Mouse (Mus musculus): ENCODE data around the gene Gm11037. TPM values are rescaled to one million over a fixed set of nuclear protein-coding genes. Genes with fewer than 3 reads are reported as not detected.
A peak's percentile ranks its signal among the peaks of the same experiment; 100 is the strongest.

Gene Gm11037
- polyA plus RNA-seq, 1 experiment: not detected

DNA sequence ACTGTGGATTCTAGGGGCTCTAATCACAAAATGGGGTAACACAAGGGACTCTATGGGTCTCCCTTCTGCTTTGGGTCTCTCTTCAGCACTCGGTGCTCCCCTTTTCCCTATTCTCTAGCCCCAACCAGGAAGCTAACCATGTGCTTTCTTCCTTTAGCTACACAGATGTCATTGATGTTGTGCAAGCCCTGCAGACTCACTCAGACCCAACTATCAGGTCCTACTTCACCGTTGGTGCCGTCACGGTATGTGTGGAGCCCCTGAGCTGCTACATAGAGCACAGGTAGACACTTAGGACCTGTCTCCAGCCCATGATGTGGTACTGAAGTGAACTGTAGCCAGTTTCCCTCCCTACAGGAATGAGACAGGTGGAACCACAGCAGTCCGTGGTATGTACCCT lies 27.3 kb upstream of the Gm11037 start:
- no peak for TF ChIP-seq CTCF (IDR thresholded peaks at IDR 0.05; ENCODE audit: borderline replicate concordance, control insufficient read depth, extremely low read depth, insufficient read depth, low read length, poor library complexity)
- no peak overlapping the region for H3K4me3 ChIP-seq (ENCODE audit: control insufficient read depth, insufficient read depth, low read length)
- no peaks in the 10 kb centered on the region for H3K36me3 ChIP-seq (ENCODE audit: control insufficient read depth, insufficient read depth, low read length)
- no peak for DNase-seq
- no peaks in the 10 kb centered on the region for H3K4me1 ChIP-seq (replicated peaks; ENCODE audit: control insufficient read depth, insufficient read depth, low read length)
- no peak overlapping the region for H3K27ac ChIP-seq (ENCODE audit: control insufficient read depth, insufficient read depth, low read length)
- H3K27me3 ChIP-seq (ENCODE audit: control insufficient read depth, insufficient read depth, low read length): no peaks in the 10 kb centered on the region
- 94% methylated on average over 5 of the region's 5 CpGs for WGBS

DNA sequence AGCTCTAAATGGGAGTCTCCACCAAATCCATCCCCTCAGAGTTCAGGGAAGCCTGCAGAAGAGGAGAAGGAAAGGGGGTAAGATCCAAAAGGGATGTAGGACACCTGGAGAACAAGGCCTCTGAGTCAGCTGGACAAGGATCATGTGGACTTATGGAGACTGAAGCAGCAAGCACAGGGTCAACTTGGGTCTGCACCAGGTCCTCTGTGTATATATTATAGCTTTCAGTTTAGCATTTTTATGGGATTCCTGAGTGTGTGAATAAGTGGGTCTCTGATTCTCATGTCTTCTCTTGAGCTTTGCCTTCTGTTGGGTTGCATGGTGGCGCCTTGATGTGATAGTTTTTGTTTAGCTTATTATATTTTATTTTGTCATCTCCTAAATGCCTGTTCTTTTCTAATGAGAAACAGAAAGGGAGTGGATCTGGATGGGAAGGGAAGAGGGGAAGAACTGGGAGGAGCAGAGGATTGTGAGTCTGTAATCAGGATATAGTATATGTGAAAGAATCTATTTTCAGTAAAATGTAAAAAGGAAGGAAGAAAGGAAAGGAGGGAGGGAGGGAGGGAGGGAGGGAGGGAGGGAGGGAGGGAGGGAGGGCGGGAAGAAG lies 14.2 kb upstream of the Gm11037 start:
- Histone ChIP-seq H3K27ac (ENCODE audit: control insufficient read depth, insufficient read depth, low read length) (no peak overlapping the region), H3K36me3 (ENCODE audit: control insufficient read depth, insufficient read depth, low read length) (no peaks in the 10 kb centered on the region), H3K4me3 (ENCODE audit: control insufficient read depth, insufficient read depth, low read length) (no peak overlapping the region), H3K27me3 (ENCODE audit: control insufficient read depth, insufficient read depth, low read length) (no peaks in the 10 kb centered on the region), H3K4me1 (replicated peaks; ENCODE audit: control insufficient read depth, insufficient read depth, low read length) (no peaks in the 10 kb centered on the region)
- WGBS: 99% methylated on average over 2 of the region's 2 CpGs
- no peak for TF ChIP-seq POLR2A (IDR thresholded peaks at IDR 0.05; ENCODE audit: control insufficient read depth, extremely low read depth, insufficient read depth, low read length, poor library complexity)
- no peak for TF ChIP-seq CTCF (IDR thresholded peaks at IDR 0.05; ENCODE audit: borderline replicate concordance, control insufficient read depth, extremely low read depth, insufficient read depth, low read length, poor library complexity)
- DNase-seq: no peak

DNA sequence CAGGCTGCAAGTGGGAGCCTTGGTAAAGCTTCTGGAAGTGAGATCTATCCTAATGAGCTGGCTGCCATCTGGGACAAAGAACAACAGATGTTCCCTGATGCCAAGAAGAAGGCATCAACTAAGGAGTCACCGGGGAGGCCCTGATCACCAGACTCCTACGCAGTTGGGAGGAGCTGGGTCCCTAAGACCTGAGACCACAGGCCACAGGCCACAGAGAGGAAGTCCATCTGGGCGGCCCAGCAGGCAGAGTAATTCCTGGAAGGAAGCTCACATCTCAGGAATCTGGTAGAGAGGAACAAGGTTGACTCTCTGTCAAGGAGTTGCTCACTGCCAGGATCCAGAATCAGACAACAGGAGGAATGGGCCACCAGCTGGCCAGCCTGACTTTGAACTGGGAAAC lies 9.1 kb upstream of the Gm11037 start:
- WGBS: 29% methylated on average over 3 of the region's 3 CpGs
- Histone ChIP-seq H3K4me3 (ENCODE audit: control insufficient read depth, insufficient read depth, low read length) (no peak overlapping the region), H3K27ac (ENCODE audit: control insufficient read depth, insufficient read depth, low read length) (no peak overlapping the region), H3K27me3 (ENCODE audit: control insufficient read depth, insufficient read depth, low read length) (no peaks in the 10 kb centered on the region), H3K36me3 (ENCODE audit: control insufficient read depth, insufficient read depth, low read length) (no peaks in the 10 kb centered on the region), H3K4me1 (replicated peaks; ENCODE audit: control insufficient read depth, insufficient read depth, low read length) (peaks cover 16% of the 10 kb centered on the region)
- no peak for TF ChIP-seq CTCF (IDR thresholded peaks at IDR 0.05; ENCODE audit: borderline replicate concordance, control insufficient read depth, extremely low read depth, insufficient read depth, low read length, poor library complexity)
- TF ChIP-seq POLR2A (IDR thresholded peaks at IDR 0.05; ENCODE audit: control insufficient read depth, extremely low read depth, insufficient read depth, low read length, poor library complexity): no peak
- DNase-seq: no peak

DNA sequence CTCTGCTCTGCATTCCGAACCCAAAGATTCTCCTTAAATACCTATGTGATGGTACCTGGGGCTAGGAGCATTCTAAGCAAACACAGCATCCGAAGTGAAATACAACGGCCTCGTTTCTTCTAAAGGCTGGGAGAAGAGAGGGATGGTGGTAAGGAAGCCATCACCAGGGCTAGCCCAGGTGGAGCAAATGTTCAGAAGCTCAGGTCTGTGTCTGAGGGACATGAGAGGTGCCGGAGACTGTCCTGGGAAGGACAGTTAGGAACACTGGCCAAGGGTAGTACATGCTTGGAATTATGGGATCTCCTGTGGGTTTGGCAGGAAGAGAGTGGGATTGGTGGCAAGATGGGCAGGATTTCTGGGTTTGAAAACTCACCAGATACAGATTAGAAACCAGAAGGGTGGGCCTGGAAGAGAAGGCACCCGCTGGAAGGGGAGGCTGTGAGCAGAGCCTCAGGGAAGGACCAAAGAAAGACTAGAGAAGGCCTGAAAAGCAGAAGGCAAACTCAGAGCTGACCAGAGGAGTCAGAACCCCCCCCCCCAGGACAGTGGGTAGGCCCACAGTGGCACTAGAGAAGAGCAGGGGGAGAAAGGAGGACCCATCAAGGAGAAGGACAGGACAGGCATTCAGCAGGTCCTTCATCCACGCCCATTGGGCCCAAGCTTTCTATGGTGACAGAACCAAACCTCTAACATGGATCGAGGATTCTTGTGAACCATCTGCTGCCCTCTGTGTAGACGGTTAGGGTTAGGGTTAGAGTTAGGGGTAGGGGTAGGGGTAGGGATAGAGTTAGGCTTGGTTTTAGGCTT lies 7.9 kb upstream of the Gm11037 start:
- no peak overlapping the region for H3K4me3 ChIP-seq (ENCODE audit: control insufficient read depth, insufficient read depth, low read length)
- no peak for DNase-seq
- H3K27me3 ChIP-seq (ENCODE audit: control insufficient read depth, insufficient read depth, low read length): no peaks in the 10 kb centered on the region
- no peaks in the 10 kb centered on the region for H3K36me3 ChIP-seq (ENCODE audit: control insufficient read depth, insufficient read depth, low read length)
- no peak for TF ChIP-seq POLR2A (IDR thresholded peaks at IDR 0.05; ENCODE audit: control insufficient read depth, extremely low read depth, insufficient read depth, low read length, poor library complexity)
- 98% methylated on average over 9 of the region's 9 CpGs for WGBS
- peaks cover 16% of the 10 kb centered on the region for H3K4me1 ChIP-seq (replicated peaks; ENCODE audit: control insufficient read depth, insufficient read depth, low read length)
- no peak overlapping the region for H3K27ac ChIP-seq (ENCODE audit: control insufficient read depth, insufficient read depth, low read length)

DNA sequence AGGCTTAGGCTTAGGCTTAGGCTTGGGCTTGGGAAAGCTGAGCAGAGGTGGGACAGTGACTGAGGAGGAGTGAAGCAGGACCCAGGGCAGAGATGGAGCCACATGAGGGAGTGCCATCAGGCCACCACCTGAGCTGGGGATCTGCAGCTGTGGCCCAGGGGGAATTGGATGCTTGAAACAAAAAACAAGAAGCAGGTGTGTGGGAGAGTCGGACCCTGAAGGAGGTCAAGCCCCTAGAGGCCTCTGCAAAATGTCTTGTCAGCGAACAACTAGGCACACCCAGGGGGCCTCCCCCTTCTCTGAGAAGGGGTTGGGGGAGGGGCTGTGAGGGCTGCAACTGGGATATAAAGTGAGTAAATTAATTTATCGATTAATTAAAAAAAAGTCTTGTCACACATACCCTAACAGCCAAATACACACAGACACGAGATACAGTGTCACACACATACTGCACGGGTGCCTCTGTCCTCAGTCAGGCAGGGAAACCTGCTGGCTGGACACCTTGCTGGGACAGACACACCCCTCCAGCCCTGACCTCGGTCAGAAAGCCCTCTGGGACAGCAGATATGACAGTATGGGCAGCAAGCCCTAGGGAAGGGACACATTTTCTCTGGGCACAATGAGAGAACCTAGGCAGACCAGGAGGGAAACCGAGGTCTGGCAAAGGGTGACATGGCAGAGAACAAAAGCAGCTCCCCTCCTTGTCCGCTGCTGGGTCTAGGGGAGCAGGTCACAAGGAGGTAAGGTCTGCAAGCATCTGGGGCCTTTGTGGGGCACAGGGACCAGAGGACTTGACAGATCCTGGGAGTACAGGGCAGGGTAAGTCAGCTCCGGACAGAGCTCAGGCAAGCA lies 7.1 kb upstream of the Gm11037 start:
- Histone ChIP-seq H3K27me3 (ENCODE audit: control insufficient read depth, insufficient read depth, low read length) (no peaks in the 10 kb centered on the region), H3K27ac (ENCODE audit: control insufficient read depth, insufficient read depth, low read length) (no peak overlapping the region), H3K36me3 (ENCODE audit: control insufficient read depth, insufficient read depth, low read length) (no peaks in the 10 kb centered on the region), H3K4me1 (replicated peaks; ENCODE audit: control insufficient read depth, insufficient read depth, low read length) (peaks cover 16% of the 10 kb centered on the region), H3K4me3 (ENCODE audit: control insufficient read depth, insufficient read depth, low read length) (no peak overlapping the region)
- WGBS: 92% methylated on average over 9 of the region's 9 CpGs
- TF ChIP-seq POLR2A (IDR thresholded peaks at IDR 0.05; ENCODE audit: control insufficient read depth, extremely low read depth, insufficient read depth, low read length, poor library complexity) (no peak), CTCF (IDR thresholded peaks at IDR 0.05; ENCODE audit: borderline replicate concordance, control insufficient read depth, extremely low read depth, insufficient read depth, low read length, poor library complexity) (no peak)
- DNase-seq: no peak

DNA sequence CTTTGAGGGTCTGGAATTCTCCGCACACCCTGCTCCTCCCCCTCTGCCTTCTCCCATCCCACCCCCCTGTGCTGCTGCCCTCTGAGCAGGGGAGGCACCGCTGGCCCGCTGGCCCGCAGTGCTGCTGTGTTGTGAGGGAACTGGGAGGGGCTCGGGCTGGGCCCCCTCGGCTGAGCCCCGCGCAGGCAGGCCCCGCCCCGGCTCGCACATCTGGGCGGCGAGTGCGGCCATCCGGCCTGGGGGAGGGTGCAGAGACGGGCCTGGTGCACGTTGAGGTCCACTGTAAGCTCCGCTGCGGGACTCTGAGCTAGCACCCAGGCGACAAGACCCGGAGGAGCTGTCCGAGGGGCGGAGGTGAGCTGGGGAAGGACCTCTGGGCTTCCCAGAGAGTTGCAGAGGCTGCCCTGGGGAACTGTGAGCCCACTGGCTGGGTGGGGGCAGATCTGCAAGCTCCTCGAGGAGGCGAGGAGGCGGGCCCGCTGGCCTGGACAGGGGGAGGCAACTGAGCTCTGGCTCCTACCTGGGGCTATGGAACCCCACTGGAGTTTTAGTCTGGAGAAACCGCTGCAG lies 6.1 kb upstream of the Gm11037 start, which contains the start of gene Hspa12b:
Hspa12b (plus strand) TSS at position 120 of the 570 bp plus-strand sequence.
- H3K4me3 ChIP-seq (ENCODE audit: control insufficient read depth, insufficient read depth, low read length): no peak within 1 kb of the TSS
- no peaks in the 10 kb centered on the region for H3K27me3 ChIP-seq (ENCODE audit: control insufficient read depth, insufficient read depth, low read length)
- no peak within 1 kb of the TSS for H3K27ac ChIP-seq (ENCODE audit: control insufficient read depth, insufficient read depth, low read length)
- WGBS: 8% methylated on average over 28 of the region's 28 CpGs
- TF ChIP-seq CTCF (IDR thresholded peaks at IDR 0.05; ENCODE audit: borderline replicate concordance, control insufficient read depth, extremely low read depth, insufficient read depth, low read length, poor library complexity) (0 out of 2 replicates have a peak, but pooled peaks have one; percentile 20), POLR2A (IDR thresholded peaks at IDR 0.05; ENCODE audit: control insufficient read depth, extremely low read depth, insufficient read depth, low read length, poor library complexity) (no peak)
- peak; percentile 32 for DNase-seq
- H3K4me1 ChIP-seq (replicated peaks; ENCODE audit: control insufficient read depth, insufficient read depth, low read length): peaks cover 16% of the 10 kb centered on the region
- H3K36me3 ChIP-seq (ENCODE audit: control insufficient read depth, insufficient read depth, low read length): no peaks in the 10 kb centered on the region
